Mouse (Mus musculus): ENCODE measurements around the gene Aar2. TPM values are rescaled to one million over a fixed set of nuclear protein-coding genes. Genes with fewer than 3 reads are reported as not detected.

The Aar2 gene
- polyA plus RNA-seq, 1 experiment from 2014 or later = 21.8 TPM

- H3K4me3 ChIP-seq (ENCODE audit: low read depth, low read length) = no peak overlapping the region
- H3K27ac ChIP-seq (ENCODE audit: low read length) = no peak overlapping the region
- H3K4me2 ChIP-seq (replicated peaks; ENCODE audit: low read depth, low read length) = no peak overlapping the region
- ATAC-seq (no peak), DNase-seq (ENCODE audit: low spot score) (no peak)
- TF ChIP-seq EP300 (IDR thresholded peaks at IDR 0.05) (no peak), CTCF (IDR thresholded peaks at IDR 0.05) (no peak)
- no peak overlapping the region for H3K9ac ChIP-seq (replicated peaks; ENCODE audit: low read depth)
- peaks cover 5% of the 10 kb centered on the region; the same call in 1 of the 2 replicates for H3K4me1 ChIP-seq (ENCODE audit: insufficient read depth, low read depth, low read length)
- H3K27me3 ChIP-seq (replicated peaks; ENCODE audit: insufficient read depth, low read length) = no peaks in the 10 kb centered on the region
- H3K36me3 ChIP-seq (ENCODE audit: insufficient read depth, low read length) = no peaks in the 10 kb centered on the region
- 66% methylated on average over 3 of the region's 3 CpGs for WGBS
- H3K9me3 ChIP-seq (ENCODE audit: low read length) = no peaks in the 10 kb centered on the region
Observed at GRCm38 (mm10) chr2:156543804-156544203, 3.6 kb upstream of the Aar2 start.

GRCm38 (mm10) chr2:156552421-156552820 is 5.0 kb downstream of the Aar2 start:
- Histone ChIP-seq H3K4me3 (ENCODE audit: low read depth, low read length) (no peak overlapping the region), H3K9ac (replicated peaks; ENCODE audit: low read depth) (no peak overlapping the region), H3K4me2 (replicated peaks; ENCODE audit: low read depth, low read length) (no peak overlapping the region), H3K36me3 (ENCODE audit: insufficient read depth, low read length) (peaks cover 14% of the 10 kb centered on the region), H3K4me1 (ENCODE audit: insufficient read depth, low read depth, low read length) (peaks cover 5% of the 10 kb centered on the region; the same call in 1 of the 2 replicates), H3K27me3 (replicated peaks; ENCODE audit: insufficient read depth, low read length) (no peaks in the 10 kb centered on the region), H3K27ac (ENCODE audit: low read length) (no peak overlapping the region), H3K9me3 (ENCODE audit: low read length) (no peaks in the 10 kb centered on the region)
- no peak for DNase-seq (ENCODE audit: low spot score)
- TF ChIP-seq EP300 (IDR thresholded peaks at IDR 0.05) = no peak
- TF ChIP-seq CTCF (IDR thresholded peaks at IDR 0.05) = no peak
- WGBS = 80% methylated on average over 4 of the region's 4 CpGs
- no peak for ATAC-seq

- WGBS = 40% methylated on average over 2 of the region's 2 CpGs
- H3K4me1 ChIP-seq (ENCODE audit: insufficient read depth, low read depth, low read length) = no peaks in the 10 kb centered on the region
- no peak for TF ChIP-seq CTCF (IDR thresholded peaks at IDR 0.05)
- TF ChIP-seq EP300 (IDR thresholded peaks at IDR 0.05) = no peak
- peaks cover 18% of the 10 kb centered on the region for H3K36me3 ChIP-seq (ENCODE audit: insufficient read depth, low read length)
- H3K27me3 ChIP-seq (replicated peaks; ENCODE audit: insufficient read depth, low read length) = no peaks in the 10 kb centered on the region
- H3K27ac ChIP-seq (ENCODE audit: low read length) = no peak overlapping the region
- no peak for DNase-seq (ENCODE audit: low spot score)
- no peak overlapping the region for H3K4me2 ChIP-seq (replicated peaks; ENCODE audit: low read depth, low read length)
- no peak overlapping the region for H3K4me3 ChIP-seq (ENCODE audit: low read depth, low read length)
- no peak for ATAC-seq
- no peaks in the 10 kb centered on the region for H3K9me3 ChIP-seq (ENCODE audit: low read length)
- H3K9ac ChIP-seq (replicated peaks; ENCODE audit: low read depth) = no peak overlapping the region
Observed at GRCm38 (mm10) chr2:156561808-156562207, 14.4 kb downstream of the Aar2 start.

- 82% methylated on average over 5 of the region's 5 CpGs for WGBS
- H3K27ac ChIP-seq (ENCODE audit: low read length) = no peak overlapping the region
Observed at GRCm38 (mm10) chr2:156563557-156563956, 16.2 kb downstream of the Aar2 start.

GRCm38 (mm10) chr2:156566512-156566911 is 19.1 kb downstream of the Aar2 start:
- no peaks in the 10 kb centered on the region for H3K27me3 ChIP-seq (replicated peaks; ENCODE audit: insufficient read depth, low read length)
- ATAC-seq (no peak), DNase-seq (ENCODE audit: low spot score) (no peak)
- no peaks in the 10 kb centered on the region for H3K4me1 ChIP-seq (ENCODE audit: insufficient read depth, low read depth, low read length)
- H3K9ac ChIP-seq (replicated peaks; ENCODE audit: low read depth) = no peak overlapping the region
- no peak overlapping the region for H3K4me3 ChIP-seq (ENCODE audit: low read depth, low read length)
- TF ChIP-seq EP300 (IDR thresholded peaks at IDR 0.05) (no peak), CTCF (IDR thresholded peaks at IDR 0.05) (no peak)
- no peak overlapping the region for H3K4me2 ChIP-seq (replicated peaks; ENCODE audit: low read depth, low read length)
- no peak overlapping the region for H3K27ac ChIP-seq (ENCODE audit: low read length)
- 84% methylated on average over 2 of the region's 2 CpGs for WGBS
- H3K9me3 ChIP-seq (ENCODE audit: low read length) = no peaks in the 10 kb centered on the region
- peaks cover 14% of the 10 kb centered on the region for H3K36me3 ChIP-seq (ENCODE audit: insufficient read depth, low read length)

More at GRCm38 (mm10) chr2:156563557-156563956, 16.2 kb downstream of the Aar2 start:
- TF ChIP-seq CTCF (IDR thresholded peaks at IDR 0.05) (no peak), EP300 (IDR thresholded peaks at IDR 0.05) (no peak)
- DNase-seq (ENCODE audit: low spot score) (no peak), ATAC-seq (no peak)
- Histone ChIP-seq H3K4me2 (replicated peaks; ENCODE audit: low read depth, low read length) (no peak overlapping the region), H3K4me3 (ENCODE audit: low read depth, low read length) (no peak overlapping the region), H3K9ac (replicated peaks; ENCODE audit: low read depth) (no peak overlapping the region), H3K9me3 (ENCODE audit: low read length) (no peaks in the 10 kb centered on the region), H3K27me3 (replicated peaks; ENCODE audit: insufficient read depth, low read length) (no peaks in the 10 kb centered on the region), H3K4me1 (ENCODE audit: insufficient read depth, low read depth, low read length) (no peaks in the 10 kb centered on the region), H3K36me3 (ENCODE audit: insufficient read depth, low read length) (peaks cover 22% of the 10 kb centered on the region)

GRCm38 (mm10) chr2:156568647-156569046 is 21.3 kb downstream of the Aar2 start:
- H3K4me3 ChIP-seq (ENCODE audit: low read depth, low read length) = no peak overlapping the region
- no peak overlapping the region for H3K9ac ChIP-seq (replicated peaks; ENCODE audit: low read depth)
- TF ChIP-seq CTCF (IDR thresholded peaks at IDR 0.05) (no peak), EP300 (IDR thresholded peaks at IDR 0.05) (no peak)
- ATAC-seq (no peak), DNase-seq (ENCODE audit: low spot score) (no peak)
- 86% methylated on average over 7 of the region's 7 CpGs for WGBS
- no peaks in the 10 kb centered on the region for H3K4me1 ChIP-seq (ENCODE audit: insufficient read depth, low read depth, low read length)
- H3K9me3 ChIP-seq (ENCODE audit: low read length) = no peaks in the 10 kb centered on the region
- H3K4me2 ChIP-seq (replicated peaks; ENCODE audit: low read depth, low read length) = no peak overlapping the region
- H3K27ac ChIP-seq (ENCODE audit: low read length) = no peak overlapping the region
- H3K27me3 ChIP-seq (replicated peaks; ENCODE audit: insufficient read depth, low read length) = no peaks in the 10 kb centered on the region
- peaks cover 14% of the 10 kb centered on the region for H3K36me3 ChIP-seq (ENCODE audit: insufficient read depth, low read length)

- no peak overlapping the region for H3K27ac ChIP-seq (ENCODE audit: low read length)
- no peak overlapping the region for H3K4me2 ChIP-seq (replicated peaks; ENCODE audit: low read depth, low read length)
- H3K27me3 ChIP-seq (replicated peaks; ENCODE audit: insufficient read depth, low read length) = no peaks in the 10 kb centered on the region
- H3K36me3 ChIP-seq (ENCODE audit: insufficient read depth, low read length) = peaks cover 14% of the 10 kb centered on the region
- TF ChIP-seq EP300 (IDR thresholded peaks at IDR 0.05) (no peak), CTCF (IDR thresholded peaks at IDR 0.05) (no peak)
- no peaks in the 10 kb centered on the region for H3K9me3 ChIP-seq (ENCODE audit: low read length)
- H3K9ac ChIP-seq (replicated peaks; ENCODE audit: low read depth) = no peak overlapping the region
- WGBS = 89% methylated on average over 3 of the region's 3 CpGs
- H3K4me1 ChIP-seq (ENCODE audit: insufficient read depth, low read depth, low read length) = no peaks in the 10 kb centered on the region
- no peak for DNase-seq (ENCODE audit: low spot score)
- no peak for ATAC-seq
- no peak overlapping the region for H3K4me3 ChIP-seq (ENCODE audit: low read depth, low read length)
Observed at GRCm38 (mm10) chr2:156569261-156569660, 21.9 kb downstream of the Aar2 start.

All from lung, postnatal 0 days (tissue).